In genomic region chr11:89186911-89187621, GRCm38 (mm10) we compare ENCODE assay signal across 8 mouse cellular contexts.
DNase-seq lines count a peak whose midpoint lies in the region; ATAC-seq and TF ChIP-seq lines count a peak whose summit lies in the region.
"Had no signal": no experiment of that assay in that cellular context is flagged by ENCODE, and none has a peak within 500 bp of the region (broad histone marks: within the 10 kb centered on the region; RNA-seq: fewer than 3 reads in every experiment).

No protein-coding gene starts in this region.

- no peaks in the 10 kb centered on the region; the same call in 1 of the 2 replicates for H3K4me1 ChIP-seq in kidney, adult 2 months (ENCODE audit: control insufficient read depth, insufficient read depth, low read length)
- H3K4me1 ChIP-seq in limb, embryonic 12.5 days (replicated peaks), result peaks cover 17% of the 10 kb centered on the region
- no peaks in the 10 kb centered on the region for H3K4me1 ChIP-seq in midbrain, postnatal 0 days (ENCODE audit: insufficient read depth, low read length)

- no peaks in the 10 kb centered on the region for H3K9me3 ChIP-seq in limb, embryonic 12.5 days
- H3K9me3 ChIP-seq in midbrain, postnatal 0 days (ENCODE audit: low read length), result no peaks in the 10 kb centered on the region

- H3K4me2 ChIP-seq in limb, embryonic 12.5 days, result peak overlapping the region; percentile 49
- H3K4me2 ChIP-seq in midbrain, postnatal 0 days (ENCODE audit: low read depth, low read length, poor library complexity, severe bottlenecking), result peak overlapping the region; percentile 39

- no peak for TF ChIP-seq POLR2A in brain, embryonic 14.5 days (IDR thresholded peaks at IDR 0.05; ENCODE audit: borderline replicate concordance, extremely low read depth, insufficient read depth, insufficient read length, poor library complexity, severe bottlenecking)
- no peak for TF ChIP-seq POLR2A in kidney, adult 2 months (IDR thresholded peaks at IDR 0.05; ENCODE audit: low read depth, low read length)

- H3K36me3 ChIP-seq in kidney, adult 2 months (ENCODE audit: control insufficient read depth, insufficient read depth, low read length), result no peaks in the 10 kb centered on the region
- H3K36me3 ChIP-seq in limb, embryonic 12.5 days, result no peaks in the 10 kb centered on the region
- H3K36me3 ChIP-seq in midbrain, postnatal 0 days (ENCODE audit: insufficient read depth, low read length), result no peaks in the 10 kb centered on the region

- 3% methylated on average over 26 of the region's 26 CpGs for WGBS in kidney, adult 2 months
- WGBS in limb, embryonic 12.5 days, result 5% methylated on average over 26 of the region's 26 CpGs
- WGBS in midbrain, postnatal 0 days, result 10% methylated on average over 26 of the region's 26 CpGs

- no peak overlapping the region for H3K9ac ChIP-seq in limb, embryonic 12.5 days (replicated peaks)
- H3K9ac ChIP-seq in midbrain, postnatal 0 days (replicated peaks; ENCODE audit: low read length, poor library complexity, severe bottlenecking), result no peak overlapping the region
- H3K9ac ChIP-seq: liver, embryonic 14.5 days had no signal

- peak; percentile 53; the same call in 1 of the 2 replicates for ATAC-seq in limb, embryonic 12.5 days (ENCODE audit: insufficient number of reproducible peaks, insufficient read depth, low FRiP score, low TSS enrichment, low read depth)
- ATAC-seq in midbrain, postnatal 0 days (ENCODE audit: low FRiP score), result peak; percentile 31; the same call in 1 of the 2 replicates

- no peak for TF ChIP-seq CTCF in brain, embryonic 14.5 days (IDR thresholded peaks at IDR 0.05; ENCODE audit: borderline replicate concordance, extremely low read depth, insufficient read depth, insufficient read length)
- TF ChIP-seq CTCF in kidney, adult 2 months (conservative IDR thresholded peaks at IDR 0.05; ENCODE audit: insufficient read depth, insufficient read length, low read depth, low read length), result no peak
- no peak for TF ChIP-seq CTCF in midbrain, postnatal 0 days (IDR thresholded peaks at IDR 0.05)

- H3K4me3 ChIP-seq in kidney, adult 2 months (ENCODE audit: insufficient read depth, low read depth, low read length), result no peak overlapping the region
- H3K4me3 ChIP-seq in limb, embryonic 12.5 days (replicated peaks), result peak overlapping the region; percentile 12
- peak overlapping the region; percentile 9; the same call in 1 of the 2 replicates for H3K4me3 ChIP-seq in midbrain, postnatal 0 days (ENCODE audit: low read depth, low read length)

- peak; percentile 87 for DNase-seq in brain, embryonic 14.5 days (ENCODE audit: low read depth)
- DNase-seq in fat pad, adult 2 months (ENCODE audit: extremely low read depth, low read depth, low spot score), result peak; percentile 84
- peak; percentile 54 to 73 for DNase-seq in heart, adult 9 months (ENCODE audit: low spot score in 2 of 2)
- peak; percentile 87 for DNase-seq in kidney, adult 2 months
- DNase-seq in midbrain, postnatal 0 days (ENCODE audit: low spot score), result peak; percentile 73
- DNase-seq in urinary bladder, adult 18-20 months (ENCODE audit: low spot score in 2 of 2), result peak; percentile 55 to 85

- no peak overlapping the region for H3K27ac ChIP-seq in kidney, adult 2 months (ENCODE audit: insufficient read depth, low read depth, low read length)
- no peak overlapping the region for H3K27ac ChIP-seq in limb, embryonic 12.5 days
- no peak overlapping the region for H3K27ac ChIP-seq in midbrain, postnatal 0 days (ENCODE audit: low read depth, low read length)
- H3K27ac ChIP-seq: liver, embryonic 14.5 days had no signal

- H3K27me3 ChIP-seq in kidney, adult 2 months (replicated peaks; ENCODE audit: control insufficient read depth, insufficient read depth, low read length), result no peaks in the 10 kb centered on the region
- peaks cover 24% of the 10 kb centered on the region for H3K27me3 ChIP-seq in limb, embryonic 12.5 days
- peaks cover 3% of the 10 kb centered on the region; the same call in 1 of the 2 replicates for H3K27me3 ChIP-seq in midbrain, postnatal 0 days (ENCODE audit: insufficient read depth, low read length)
